Mouse (Mus musculus) frontal cortex, postnatal 25 days (tissue): ENCODE data around the gene Prox1.

Experiments
- DNase-seq, 2 experiments: peaks; one replicate each; pipeline ENCODE4 v3.0.0; 2022; ENCODE audit warnings: low spot score in 2 of 2

Gene Prox1

DNA sequence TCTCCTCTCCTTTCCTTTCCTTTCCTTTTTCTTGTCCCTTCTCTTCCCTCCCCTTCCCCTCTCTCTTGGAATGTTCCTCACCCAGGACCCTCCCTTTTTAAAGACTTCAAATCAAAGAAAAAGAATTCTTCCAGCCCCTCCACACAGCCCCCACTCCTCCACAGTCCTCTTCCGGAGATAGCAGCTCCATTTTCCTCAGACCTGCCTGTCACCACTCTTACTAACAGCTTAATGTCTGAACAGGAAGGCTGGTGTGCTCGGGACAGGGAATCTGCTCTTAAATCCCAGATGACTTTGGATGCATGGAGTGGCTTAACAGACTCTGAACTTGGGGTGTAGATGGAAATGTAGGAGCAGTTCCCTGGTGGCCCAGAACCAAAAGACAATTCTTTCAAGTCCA, 81.6 kb downstream of the Prox1 start:
- no peak for DNase-seq

GRCm38 (mm10) chr1:190085703-190086102, 84.8 kb downstream of the Prox1 start:
- DNase-seq: no peak

DNA sequence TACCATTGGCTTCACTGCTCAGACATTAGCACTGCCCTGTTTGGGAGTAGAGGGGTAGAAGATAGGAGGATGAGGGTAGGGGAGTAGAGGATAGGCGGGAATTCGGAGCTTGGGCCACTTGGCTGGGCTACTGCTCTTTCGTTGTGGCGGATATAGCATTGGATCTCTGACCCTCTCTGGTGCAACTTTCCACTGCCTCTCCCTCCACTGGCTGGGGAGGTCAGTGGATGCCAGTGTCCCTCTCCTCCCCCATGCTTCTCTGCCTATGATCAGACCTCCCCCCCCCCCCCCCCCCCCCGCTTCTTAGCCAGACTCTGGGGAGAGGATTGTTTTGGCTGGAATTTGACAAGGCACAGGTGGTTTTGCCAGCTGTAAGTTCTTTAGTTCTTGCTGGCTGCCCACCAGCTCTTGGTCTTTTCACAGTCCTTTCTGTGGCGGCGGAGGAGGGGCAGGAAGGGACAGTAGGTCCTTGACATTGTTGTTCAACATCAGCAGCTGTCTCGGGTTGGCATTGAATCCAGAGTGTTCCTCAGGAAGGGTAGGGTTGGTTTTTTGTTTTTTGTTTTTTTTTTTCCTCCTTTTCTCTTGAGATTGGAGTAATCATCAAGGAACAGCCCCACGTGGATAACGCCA, 90.8 kb downstream of the Prox1 start:
- no peak for DNase-seq

- DNase-seq: no peak
These were observed 93.9 kb downstream of the Prox1 start for GRCm38 (mm10) chr1:190076601-190077000.
